Comparison of ENCODE assay signal across 10 mouse cellular contexts in genomic region chr2:170731205-170731604, GRCm38 (mm10). TPM values are rescaled to one million over a fixed set of nuclear protein-coding genes. Genes with fewer than 3 reads are reported as not detected.
DNase-seq lines count a peak whose midpoint lies in the region; ATAC-seq and TF ChIP-seq lines count a peak whose summit lies in the region.
"Had no signal": no experiment of that assay in that cellular context is flagged by ENCODE, and none has a peak within 500 bp of the region (broad histone marks: within the 10 kb centered on the region; RNA-seq: fewer than 3 reads in every experiment).

No protein-coding gene starts in this region.

- no peak for DNase-seq in kidney, adult 2 months
- no peak for DNase-seq in embryonic facial prominence, embryonic 11.5 days (ENCODE audit: low spot score)
- peak; percentile 59 for DNase-seq in intestine, embryonic 14.5 days (ENCODE audit: low spot score)
- no peak for DNase-seq in layer of hippocampus, postnatal 36 days
- DNase-seq in layer of hippocampus, adult 8-10 months (ENCODE audit: low spot score in 2 of 2) = no peak

- H3K9me3 ChIP-seq in kidney, embryonic 15.5 days (replicated peaks) = no peaks in the 10 kb centered on the region
- H3K9me3 ChIP-seq in embryonic facial prominence, embryonic 11.5 days (replicated peaks; ENCODE audit: control insufficient read depth, low read length) = no peaks in the 10 kb centered on the region
- H3K9me3 ChIP-seq in intestine, embryonic 14.5 days (ENCODE audit: control insufficient read depth, low read length) = no peaks in the 10 kb centered on the region
- no peaks in the 10 kb centered on the region for H3K9me3 ChIP-seq in neural tube, embryonic 13.5 days

- no peak for TF ChIP-seq POLR2A in kidney, adult 2 months (IDR thresholded peaks at IDR 0.05; ENCODE audit: low read depth, low read length)

- H3K9ac ChIP-seq in kidney, embryonic 15.5 days = no peak overlapping the region
- no peak overlapping the region; the same call in 1 of the 2 replicates for H3K9ac ChIP-seq in embryonic facial prominence, embryonic 11.5 days (replicated peaks; ENCODE audit: low read length)
- peak overlapping the region; percentile 16; the same call in 1 of the 2 replicates for H3K9ac ChIP-seq in intestine, embryonic 14.5 days (ENCODE audit: low read length)
- peak overlapping the region; percentile 84 for H3K9ac ChIP-seq in neural tube, embryonic 13.5 days

- TF ChIP-seq CTCF in kidney, adult 2 months (conservative IDR thresholded peaks at IDR 0.05; ENCODE audit: insufficient read depth, insufficient read length, low read depth, low read length) = no peak

- H3K27ac ChIP-seq in kidney, embryonic 15.5 days = no peak overlapping the region
- no peak overlapping the region for H3K27ac ChIP-seq in kidney, adult 2 months (ENCODE audit: insufficient read depth, low read depth, low read length)
- H3K27ac ChIP-seq in embryonic facial prominence, embryonic 11.5 days (replicated peaks; ENCODE audit: low read depth, low read length) = no peak overlapping the region
- no peak overlapping the region for H3K27ac ChIP-seq in intestine, embryonic 14.5 days (ENCODE audit: low read depth)
- H3K27ac ChIP-seq in neural tube, embryonic 13.5 days (replicated peaks) = peak overlapping the region; percentile 91

- H3K4me2 ChIP-seq in kidney, embryonic 15.5 days = peak overlapping the region; percentile 88
- peak overlapping the region; percentile 96 for H3K4me2 ChIP-seq in embryonic facial prominence, embryonic 11.5 days (ENCODE audit: low read depth, low read length)
- H3K4me2 ChIP-seq in intestine, embryonic 14.5 days (ENCODE audit: low read length) = peak overlapping the region; percentile 84
- H3K4me2 ChIP-seq in neural tube, embryonic 13.5 days = peak overlapping the region; percentile 76

- peaks cover 15% of the 10 kb centered on the region for H3K4me1 ChIP-seq in kidney, embryonic 15.5 days
- no peaks in the 10 kb centered on the region for H3K4me1 ChIP-seq in kidney, adult 2 months (ENCODE audit: control insufficient read depth, insufficient read depth, low read length)
- no peaks in the 10 kb centered on the region for H3K4me1 ChIP-seq in embryonic facial prominence, embryonic 11.5 days (ENCODE audit: control insufficient read depth, insufficient read depth, low read length)
- 0 out of 2 replicates have a peak, but pooled peaks cover 10% of the 10 kb centered on the region for H3K4me1 ChIP-seq in intestine, embryonic 14.5 days (replicated peaks; ENCODE audit: control insufficient read depth, insufficient read depth, low read length)
- peaks cover 46% of the 10 kb centered on the region for H3K4me1 ChIP-seq in neural tube, embryonic 13.5 days (replicated peaks)

- WGBS in kidney, embryonic 15.5 days = 17% methylated on average over 6 of the region's 6 CpGs
- WGBS in kidney, adult 2 months = 22% methylated on average over 6 of the region's 6 CpGs
- WGBS in embryonic facial prominence, embryonic 11.5 days = 31% methylated on average over 6 of the region's 6 CpGs
- 19% methylated on average over 6 of the region's 6 CpGs for WGBS in intestine, embryonic 14.5 days
- WGBS in neural tube, embryonic 13.5 days = 9% methylated on average over 6 of the region's 6 CpGs

- 0 out of 2 replicates have a peak, but pooled peaks have one; percentile 18 for ATAC-seq in kidney, embryonic 15.5 days (replicated peaks; ENCODE audit: low FRiP score)
- ATAC-seq in embryonic facial prominence, embryonic 11.5 days (replicated peaks; ENCODE audit: insufficient number of reproducible peaks, low FRiP score, low TSS enrichment, low read depth) = 0 out of 2 replicates have a peak, but pooled peaks have one; percentile 9
- ATAC-seq in intestine, embryonic 14.5 days (replicated peaks; ENCODE audit: low FRiP score, low TSS enrichment, low read depth) = peak; percentile 40
- ATAC-seq in neural tube, embryonic 13.5 days (ENCODE audit: low read depth) = peak; percentile 54
- no peak for ATAC-seq in megakaryocyte progenitor cell, adult 5-6 weeks (replicated peaks; ENCODE audit: poor library complexity)
- ATAC-seq: Patski had no signal

- peaks cover 36% of the 10 kb centered on the region for H3K27me3 ChIP-seq in kidney, embryonic 15.5 days
- H3K27me3 ChIP-seq in kidney, adult 2 months (replicated peaks; ENCODE audit: control insufficient read depth, insufficient read depth, low read length) = no peaks in the 10 kb centered on the region
- no peaks in the 10 kb centered on the region for H3K27me3 ChIP-seq in embryonic facial prominence, embryonic 11.5 days (ENCODE audit: control insufficient read depth, insufficient read depth, low read length)
- H3K27me3 ChIP-seq in intestine, embryonic 14.5 days (replicated peaks; ENCODE audit: control insufficient read depth, insufficient read depth, low read length) = peaks cover 25% of the 10 kb centered on the region
- no peaks in the 10 kb centered on the region for H3K27me3 ChIP-seq in neural tube, embryonic 13.5 days
- H3K27me3 ChIP-seq: Patski had no signal

- H3K4me3 ChIP-seq in kidney, embryonic 15.5 days (replicated peaks) = peak overlapping the region; percentile 56
- H3K4me3 ChIP-seq in kidney, adult 2 months (ENCODE audit: insufficient read depth, low read depth, low read length) = no peak overlapping the region
- H3K4me3 ChIP-seq in embryonic facial prominence, embryonic 11.5 days (ENCODE audit: low read depth, low read length) = peak overlapping the region; percentile 40
- peak overlapping the region; percentile 51 for H3K4me3 ChIP-seq in intestine, embryonic 14.5 days (ENCODE audit: low read depth, low read length)
- peak overlapping the region; percentile 58 for H3K4me3 ChIP-seq in neural tube, embryonic 13.5 days
- H3K4me3 ChIP-seq: myocyte had no signal

- no peaks in the 10 kb centered on the region for H3K36me3 ChIP-seq in kidney, embryonic 15.5 days
- H3K36me3 ChIP-seq in kidney, adult 2 months (ENCODE audit: control insufficient read depth, insufficient read depth, low read length) = no peaks in the 10 kb centered on the region
- no peaks in the 10 kb centered on the region for H3K36me3 ChIP-seq in embryonic facial prominence, embryonic 11.5 days (replicated peaks; ENCODE audit: control insufficient read depth, insufficient read depth, low read depth, low read length)
- no peaks in the 10 kb centered on the region for H3K36me3 ChIP-seq in intestine, embryonic 14.5 days (ENCODE audit: control insufficient read depth, insufficient read depth, low read length)
- H3K36me3 ChIP-seq in neural tube, embryonic 13.5 days = no peaks in the 10 kb centered on the region

RNA-seq across cellular contexts. Expression of gene Dok5, which starts 0.4 kb away (rescaled TPM):
- polyA plus RNA-seq in kidney, embryonic 15.5 days (2015; fragmentation: Nextera tagmentation; extraction: Ambion mirVana) = 1.8 and 2.2 TPM in 2 replicates
- 0.10 and 0.16 TPM in 2 replicates for polyA plus RNA-seq in kidney, adult 2 months (2012; rRNA removed)
- 10.1 and 12.6 TPM in 2 replicates for polyA plus RNA-seq in embryonic facial prominence, embryonic 11.5 days (2014; fragmentation: Nextera tagmentation; extraction: Ambion mirVana)
- 1.6 and 2.4 TPM in 2 replicates for polyA plus RNA-seq in intestine, embryonic 14.5 days (2014; fragmentation: Nextera tagmentation; extraction: Ambion mirVana)
- 72.6 TPM in 2 replicates for polyA plus RNA-seq in neural tube, embryonic 13.5 days (2015; fragmentation: Nextera tagmentation; extraction: Ambion mirVana)
- total RNA-seq in layer of hippocampus, postnatal 36 days (2021) = 10 to 100 TPM; 14.6 to 15.6 TPM
- total RNA-seq in megakaryocyte progenitor cell, adult 5-6 weeks (2015) = 0.25 TPM in 1 of 2 replicates, not detected in the other
- total RNA-seq in megakaryocyte progenitor cell, adult 5-6 weeks (2017) = not detected in 2 replicates
- total RNA-seq in layer of hippocampus, adult 8-10 months (2022) = 10 to 100 TPM; 17.5 to 20.3 (median 17.8) TPM
- polyA plus RNA-seq: Patski had no signal

Comparison
In these comparisons a context has a peak if more than half of its experiments do, and no peak if none do; other contexts are left out.
1. H3K9ac ChIP-seq: peak in intestine, embryonic 14.5 days (single experiment) and neural tube, embryonic 13.5 days (single experiment); none in kidney, embryonic 15.5 days (single experiment) and embryonic facial prominence, embryonic 11.5 days (single experiment).
2. Peak in every context shown above with its lines, with median percentiles within 50 percentile points of each other: H3K4me2 ChIP-seq.